Mouse (Mus musculus) T-helper 17 cell (primary cell): ENCODE data around the gene Naxd.

ENCODE experiments used
- in situ Hi-C, 2 experiments: fragments of 300-600 bp; cut with MboI, MseI; formaldehyde crosslinking; loops; 1 replicate in 1 of 2; 2 replicates in 1 of 2; pipeline ENCODE4 v1.15.1; 2025; ENCODE audit warnings: high pct_unique_total_duplicates in 2 of 2

The Naxd gene

DNA sequence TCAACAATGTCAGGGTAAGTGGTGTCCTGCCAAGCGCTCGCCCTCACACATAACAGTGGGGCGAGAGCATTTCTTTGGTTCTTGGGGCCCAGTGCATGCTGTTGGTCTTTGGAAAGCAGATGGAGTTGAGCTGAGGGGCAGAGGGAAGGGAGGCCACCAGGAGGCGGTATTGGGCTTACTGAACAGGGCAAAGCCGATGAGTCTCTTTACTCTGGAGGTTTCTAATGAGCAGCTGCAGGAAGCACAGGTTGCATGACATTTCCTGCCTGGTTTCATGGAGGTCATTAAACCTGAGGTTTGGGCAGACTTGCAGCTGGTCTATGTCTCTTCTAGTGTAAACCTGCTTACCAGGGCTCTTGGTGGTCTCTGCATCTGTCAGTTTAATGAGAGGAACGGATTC is 9.5 kb downstream of the Naxd start:
- in situ Hi-C loops, result loop anchor here in 1 of 2 experiments (5.0 kb wide), 1 partner anchor 40 kb away; no protein-coding TSS in a partner anchor

DNA sequence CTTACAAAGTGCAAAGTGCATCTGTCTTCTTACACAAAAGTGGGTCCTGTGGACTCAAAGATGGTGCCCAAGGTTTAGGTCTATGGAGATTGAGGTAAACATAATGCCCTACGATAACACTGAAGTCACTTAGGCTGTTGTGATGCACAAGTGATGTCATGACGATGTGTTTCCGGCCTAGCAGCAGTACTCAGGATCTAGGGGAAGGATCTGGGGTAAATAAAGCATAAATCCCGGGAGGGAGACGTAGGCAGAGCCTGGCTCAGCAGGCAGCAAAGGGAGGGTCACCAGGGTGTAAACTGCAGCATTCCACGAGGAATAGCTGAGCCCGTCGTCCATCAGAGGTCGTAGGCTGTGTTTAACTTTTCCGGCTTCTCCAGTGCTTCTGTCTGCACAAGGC is 11.6 kb downstream of the Naxd start:
- in situ Hi-C loops, result loop anchor here in 1 of 2 experiments (5.0 kb wide), 1 partner anchor 38 kb away; no protein-coding TSS in a partner anchor

DNA sequence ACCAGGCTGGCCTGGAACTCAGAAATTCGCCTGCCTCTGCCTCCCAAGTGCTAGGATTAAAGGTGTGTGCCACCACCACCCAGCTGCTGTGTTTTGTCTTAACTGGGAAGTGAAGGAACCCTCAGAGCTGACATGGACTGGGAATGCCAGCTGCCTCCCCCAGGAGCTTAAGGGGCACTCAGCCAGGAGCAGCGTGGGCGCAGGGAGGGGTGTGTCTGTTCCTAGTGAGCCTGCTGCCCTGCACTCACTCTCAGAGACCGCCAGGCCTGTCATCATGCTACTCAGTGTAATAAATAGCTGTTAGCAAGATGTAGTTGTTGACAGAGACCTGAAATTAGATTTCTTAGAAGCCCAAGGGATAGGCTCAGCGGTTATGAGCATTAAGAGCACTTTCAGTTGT is 13.7 kb downstream of the Naxd start:
- in situ Hi-C loops, result loop anchor here in 1 of 2 experiments (10.0 kb wide), 1 partner anchor 1766 kb away; no protein-coding TSS in a partner anchor

DNA sequence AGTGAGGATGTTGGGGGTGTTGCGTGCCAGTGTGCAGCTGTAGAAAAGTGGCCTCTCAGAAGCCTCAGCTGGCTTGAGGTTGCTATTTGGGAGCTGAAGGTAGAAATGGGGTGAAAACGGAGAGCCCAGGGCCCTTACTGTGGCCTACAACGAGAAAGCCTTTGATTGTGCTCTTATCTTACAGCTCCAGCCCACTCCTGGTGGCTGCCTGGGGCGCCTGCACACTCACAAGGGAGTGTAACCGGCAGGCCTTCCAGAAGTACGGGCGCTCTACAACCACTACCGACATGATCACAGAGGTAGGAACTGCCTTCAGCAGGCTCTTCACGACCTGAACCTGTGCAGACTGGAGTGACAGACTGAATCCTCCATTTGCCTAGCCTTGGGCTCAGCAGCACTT is 15.4 kb downstream of the Naxd start:
- in situ Hi-C loops, result loop anchor here in 1 of 2 experiments (10.0 kb wide), 1 partner anchor 1768 kb away; no protein-coding TSS in a partner anchor

DNA sequence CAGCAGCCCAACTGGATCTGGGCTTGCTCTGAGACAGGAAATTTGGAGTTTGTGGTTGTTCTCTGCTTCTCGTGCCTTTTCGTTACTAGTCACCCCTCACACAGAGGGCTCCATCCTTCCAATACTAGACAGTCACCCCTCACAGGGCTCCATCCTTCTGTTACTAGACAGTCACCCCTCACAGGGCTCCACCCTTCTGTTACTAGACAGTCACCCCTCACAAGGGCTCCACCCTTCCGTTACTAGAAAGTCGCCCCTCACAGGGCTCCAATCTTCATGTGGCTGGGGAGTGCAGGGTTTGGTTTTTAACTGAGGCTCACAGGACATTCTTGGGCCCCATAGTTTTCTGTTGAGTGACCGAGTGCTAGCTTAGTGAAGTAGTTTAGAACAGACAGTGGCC is 15.9 kb downstream of the Naxd start:
- in situ Hi-C loops, result loop anchor here in 1 of 2 experiments (10.0 kb wide), 1 partner anchor 1768 kb away; no protein-coding TSS in a partner anchor

DNA sequence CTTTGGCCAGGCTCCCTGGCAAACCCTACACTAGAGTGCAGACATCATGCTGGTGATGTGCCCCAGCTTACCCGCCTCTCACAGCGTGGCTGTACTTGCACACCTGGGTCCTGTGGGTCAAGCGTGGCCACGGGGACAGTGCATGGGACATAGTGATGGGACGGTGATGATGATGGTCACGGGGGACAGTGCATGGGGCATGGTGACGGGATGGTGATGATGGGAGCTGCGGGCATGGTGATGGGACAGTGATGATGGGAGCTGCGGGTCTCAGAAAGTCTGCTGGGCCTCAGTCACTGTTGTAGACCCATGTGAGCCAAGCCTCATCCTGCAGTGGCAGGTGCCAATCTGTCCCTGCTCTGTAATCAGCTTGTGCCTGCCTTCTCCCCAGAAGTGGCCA is 19.0 kb downstream of the Naxd start:
- in situ Hi-C loops, result loop anchor here in 1 of 2 experiments (10.0 kb wide), 1 partner anchor 1771 kb away; no protein-coding TSS in a partner anchor

DNA sequence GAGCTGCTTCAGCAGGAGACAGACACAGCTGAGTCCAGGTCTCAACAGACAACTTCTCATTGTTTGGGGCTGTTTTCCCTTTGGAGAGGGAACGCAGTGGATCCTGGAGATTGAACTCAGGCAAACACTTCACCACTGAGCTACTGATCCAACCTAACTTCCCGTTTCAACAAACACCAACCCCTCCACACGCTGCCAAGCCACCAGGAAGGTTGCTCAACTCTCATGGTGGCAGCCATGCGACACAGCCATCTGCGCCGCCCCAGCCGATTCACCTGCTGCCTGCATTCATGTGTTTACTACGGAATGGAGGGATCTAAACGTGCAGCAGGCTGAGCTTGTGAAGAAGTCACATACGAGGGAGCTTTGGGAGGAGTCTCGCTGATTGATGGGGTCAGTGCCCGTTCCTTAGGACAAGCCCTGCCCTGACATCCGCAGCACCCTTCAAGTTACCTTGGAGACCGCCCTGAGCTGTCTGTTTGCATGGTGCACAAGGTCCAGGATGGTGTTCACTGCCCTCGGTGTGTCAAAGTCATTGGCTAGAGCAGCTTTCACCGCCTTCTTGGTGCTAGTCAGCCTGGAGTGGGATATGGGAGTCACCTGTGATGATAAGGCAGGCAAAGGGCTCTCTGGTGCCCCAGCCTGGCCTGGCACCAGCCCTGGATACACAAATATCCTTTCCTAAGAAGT is 20.2 kb downstream of the Naxd start:
- in situ Hi-C loops, result loop anchor here in 1 of 2 experiments (10.0 kb wide), 1 partner anchor 1773 kb away; no protein-coding TSS in a partner anchor

DNA sequence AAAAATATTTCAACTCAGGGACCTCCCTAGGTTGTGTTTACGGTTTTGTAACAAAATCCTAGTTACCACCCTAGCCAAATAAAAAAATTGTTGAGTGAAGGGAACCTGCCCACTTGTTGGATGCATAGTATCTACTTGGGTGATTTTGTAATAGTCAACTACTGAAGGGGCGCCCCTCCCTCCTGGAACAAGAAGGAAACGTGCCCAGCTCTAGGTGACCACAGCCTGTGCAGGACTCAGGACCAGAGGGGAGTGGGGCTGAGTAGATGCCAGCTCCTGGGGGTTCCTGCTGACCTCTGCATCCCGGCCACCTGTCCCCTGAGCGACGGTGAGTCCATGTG is 20.7 kb downstream of the Naxd start:
- in situ Hi-C loops, result loop anchor here in 1 of 2 experiments (10.0 kb wide), 1 partner anchor 1773 kb away; no protein-coding TSS in a partner anchor

DNA sequence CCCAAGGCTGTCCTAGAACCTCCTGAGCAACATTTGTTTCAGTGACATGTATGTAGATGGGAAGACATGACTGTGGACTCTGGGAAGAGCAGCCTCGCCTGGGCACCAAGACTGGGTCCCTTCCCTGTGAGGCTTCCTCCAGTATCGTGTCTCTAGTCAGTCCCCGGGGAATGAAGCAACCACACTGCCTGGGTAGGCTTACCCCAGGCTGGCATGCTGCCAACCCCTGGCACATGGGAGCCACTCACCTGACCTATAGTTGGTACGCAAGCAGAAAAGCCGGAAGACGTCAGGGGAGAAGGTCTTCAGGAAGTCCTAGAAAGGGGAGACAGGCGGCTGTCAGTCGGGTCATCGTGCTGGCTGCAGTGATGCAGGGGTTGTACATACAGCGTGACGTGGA is 21.4 kb downstream of the Naxd start:
- in situ Hi-C loops, result loop anchor here in 1 of 2 experiments (10.0 kb wide), 1 partner anchor 1774 kb away; no protein-coding TSS in a partner anchor

DNA sequence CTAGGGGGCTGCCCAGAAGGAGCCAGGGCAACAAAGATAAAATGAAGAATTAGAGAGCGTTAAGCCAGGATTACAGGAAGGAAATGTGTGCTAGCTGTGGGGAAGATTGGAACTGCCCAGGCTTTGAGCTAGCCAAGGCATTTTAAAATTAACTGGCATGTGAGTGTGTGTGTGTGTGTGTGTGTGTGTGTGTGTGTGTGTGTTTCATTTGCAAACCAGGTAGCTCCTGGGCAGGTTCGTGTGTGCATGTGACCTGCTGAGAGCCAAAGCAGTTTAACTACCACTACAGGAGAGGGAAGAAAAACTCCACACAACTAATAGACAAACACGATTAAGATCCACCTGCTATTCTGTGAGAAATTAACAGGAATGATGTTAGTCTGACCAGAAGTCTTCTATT is 26.0 kb downstream of the Naxd start:
- in situ Hi-C loops, result no loop called here

DNA sequence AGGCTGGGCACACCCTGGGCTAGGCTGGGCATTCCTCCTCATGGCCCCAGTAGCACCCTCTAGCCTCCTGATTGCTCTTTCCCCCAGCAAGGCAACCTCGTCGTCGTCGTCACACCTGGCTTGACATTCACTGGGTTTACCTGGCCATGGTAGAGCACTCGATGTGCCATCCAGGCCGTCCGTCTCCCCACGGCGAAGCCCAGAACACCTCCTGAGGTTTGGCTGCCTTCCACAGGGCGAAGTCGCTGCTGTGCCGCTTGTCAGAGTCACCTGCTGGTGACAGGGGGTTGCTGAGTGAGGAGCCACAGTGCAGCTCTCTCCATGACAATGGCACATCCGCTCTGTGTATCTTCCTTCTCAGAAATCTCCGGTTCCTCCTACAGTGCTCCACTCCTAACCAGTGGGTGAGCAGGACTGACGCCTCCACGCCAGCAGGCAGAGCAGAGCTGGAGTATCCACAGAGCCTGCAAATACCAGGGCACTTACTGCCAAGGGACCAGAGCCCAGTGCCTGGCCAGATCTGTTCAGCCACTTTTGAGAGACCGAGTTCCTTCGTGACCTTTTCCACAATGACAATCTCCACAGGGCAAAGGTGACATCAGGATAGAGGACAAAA is 33.0 kb downstream of the Naxd start:
- in situ Hi-C loops, result no loop called here

DNA sequence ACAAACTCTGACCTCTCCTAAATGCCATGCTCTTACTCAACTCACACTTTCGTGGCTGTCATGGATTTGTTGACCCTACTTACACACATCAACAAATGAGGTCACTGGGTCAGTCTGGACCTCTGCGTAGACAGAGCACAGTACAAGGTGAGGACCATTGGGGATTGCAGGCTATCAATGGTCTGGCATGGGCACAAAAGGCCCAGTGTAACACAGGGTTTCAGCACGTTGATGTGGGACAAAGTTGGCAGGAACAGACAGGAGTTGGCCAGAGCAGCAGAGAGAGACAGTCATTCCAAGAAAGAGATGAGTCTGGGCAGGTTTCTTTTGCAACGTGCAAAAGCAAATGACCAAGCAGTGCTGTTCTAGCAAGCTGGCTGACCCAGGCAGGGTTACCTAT is 33.5 kb downstream of the Naxd start:
- in situ Hi-C loops, result no loop called here

DNA sequence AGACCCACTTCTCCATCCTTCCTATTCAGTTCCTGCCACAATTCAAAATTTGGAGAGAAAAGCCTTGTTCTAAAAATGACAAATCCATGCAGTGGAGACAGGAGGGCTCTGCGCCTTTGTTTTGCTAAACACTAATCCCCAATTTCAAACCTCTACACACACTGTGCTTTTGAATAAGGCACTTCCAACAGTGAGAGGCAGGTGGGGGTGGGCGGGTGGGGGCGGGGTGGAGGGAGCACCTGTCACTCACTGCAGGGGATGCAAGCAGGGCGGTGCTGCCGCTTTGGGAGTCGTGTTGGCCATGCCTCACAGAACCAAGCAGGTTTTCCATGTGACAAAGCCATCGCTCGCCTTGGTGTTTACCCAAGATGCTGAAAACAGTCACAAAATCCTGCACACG is 37.2 kb downstream of the Naxd start:
- in situ Hi-C loops, result no loop called here

DNA sequence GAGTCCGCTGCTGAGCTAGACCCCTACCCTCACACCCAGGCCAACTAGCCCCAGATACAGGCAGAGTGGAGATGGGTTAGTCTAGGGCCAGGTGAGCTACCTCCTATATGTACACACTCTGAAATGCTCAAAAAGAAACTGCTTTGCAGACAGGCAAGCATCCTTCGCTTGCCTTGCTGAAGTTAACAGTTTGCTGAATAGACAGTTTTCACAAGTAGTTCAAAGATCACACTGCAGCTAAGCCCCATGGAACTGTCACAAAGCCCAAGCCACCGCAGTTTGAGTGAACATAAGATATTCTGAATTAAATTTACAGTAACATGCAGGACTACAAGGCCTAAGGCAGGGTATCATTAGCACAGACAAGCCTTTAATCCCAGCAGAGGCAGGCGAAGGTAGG is 41.7 kb downstream of the Naxd start:
- in situ Hi-C loops, result no loop called here

DNA sequence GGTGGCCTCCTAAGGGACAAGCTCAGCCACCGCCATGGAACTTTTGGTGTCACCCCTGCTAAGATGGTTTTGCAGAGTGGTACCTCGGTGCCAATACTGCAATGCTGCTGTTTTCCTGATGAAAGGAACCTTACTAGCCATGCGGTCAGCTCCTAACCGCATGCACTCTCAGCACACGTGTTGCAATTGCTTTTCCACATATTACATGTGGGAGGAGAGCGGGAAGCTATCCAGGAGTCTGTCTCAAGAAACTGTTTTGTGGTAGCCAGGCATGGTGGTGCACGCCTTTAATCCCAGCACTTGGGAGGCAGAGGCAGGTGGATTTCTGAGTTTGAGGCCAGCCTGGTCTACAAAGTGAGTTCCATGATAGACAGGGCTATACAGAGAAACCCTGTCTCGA is 42.9 kb downstream of the Naxd start:
- in situ Hi-C loops, result loop anchor here (5.0 to 10.0 kb wide), 2 partner anchors 77 to 155 kb away; no protein-coding TSS in a partner anchor

DNA sequence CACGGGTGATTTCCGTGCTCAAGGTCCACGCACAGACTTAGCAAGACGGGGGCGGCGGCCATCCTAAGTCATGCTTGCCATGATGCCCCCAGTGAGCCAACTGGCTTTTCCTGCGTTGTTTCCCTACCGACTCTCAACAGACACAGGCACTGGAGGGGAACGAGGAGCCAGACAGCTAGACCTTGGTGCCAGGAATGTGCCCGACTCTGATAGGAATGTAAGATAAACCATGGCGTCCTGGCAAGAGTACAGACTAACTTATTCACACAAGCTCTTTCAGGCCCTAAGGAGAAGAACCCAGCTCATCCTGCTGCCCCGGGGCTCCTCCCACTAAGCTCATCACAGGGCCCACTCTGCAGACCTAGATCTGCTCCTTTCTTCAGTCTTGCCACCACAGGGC is 44.7 kb downstream of the Naxd start:
- in situ Hi-C loops, result loop anchor here (5.0 to 10.0 kb wide), 2 partner anchors 75 to 153 kb away; no protein-coding TSS in a partner anchor

DNA sequence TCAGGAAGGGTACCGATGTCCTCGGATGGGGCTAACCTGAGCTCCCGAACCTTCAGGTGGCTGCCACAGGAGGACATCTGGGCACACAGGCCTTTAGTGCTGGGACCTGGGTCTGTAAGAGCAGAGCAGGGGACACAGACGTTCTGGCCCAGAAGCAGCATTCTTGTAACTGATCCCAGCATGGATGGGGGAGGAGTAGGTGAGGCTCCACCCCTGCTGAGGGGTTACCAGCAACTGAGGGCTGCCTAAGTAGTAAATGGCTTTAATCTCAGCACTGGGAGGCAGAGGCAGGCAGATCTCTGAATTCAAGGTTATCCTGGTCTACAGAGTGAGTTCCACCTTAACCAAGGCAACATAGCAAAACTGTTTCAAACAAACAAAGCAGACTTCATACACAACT is 45.6 kb downstream of the Naxd start:
- in situ Hi-C loops, result loop anchor here (5.0 to 10.0 kb wide), 2 partner anchors 74 to 152 kb away; no protein-coding TSS in a partner anchor

DNA sequence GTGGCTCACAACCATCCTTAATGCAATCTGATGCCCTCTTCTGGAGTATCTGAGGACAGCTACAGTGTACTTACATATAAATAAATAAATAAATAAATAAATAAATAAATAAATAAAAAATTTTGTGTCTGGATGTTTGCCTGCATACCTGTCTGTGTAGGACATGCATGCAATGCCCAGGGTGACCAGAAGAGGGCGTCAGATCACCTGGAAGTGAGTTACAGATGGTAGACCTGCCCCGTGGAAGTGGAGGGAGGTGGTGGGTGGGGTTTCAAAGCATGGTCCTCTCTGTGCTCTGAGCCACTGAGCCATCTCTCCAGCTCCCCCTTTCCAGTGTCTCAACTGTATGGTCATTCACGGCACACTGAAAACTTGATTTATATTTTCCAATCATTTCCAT is 47.1 kb downstream of the Naxd start:
- in situ Hi-C loops, result loop anchor here (5.0 to 10.0 kb wide), 2 partner anchors 73 to 150 kb away; no protein-coding TSS in a partner anchor

DNA sequence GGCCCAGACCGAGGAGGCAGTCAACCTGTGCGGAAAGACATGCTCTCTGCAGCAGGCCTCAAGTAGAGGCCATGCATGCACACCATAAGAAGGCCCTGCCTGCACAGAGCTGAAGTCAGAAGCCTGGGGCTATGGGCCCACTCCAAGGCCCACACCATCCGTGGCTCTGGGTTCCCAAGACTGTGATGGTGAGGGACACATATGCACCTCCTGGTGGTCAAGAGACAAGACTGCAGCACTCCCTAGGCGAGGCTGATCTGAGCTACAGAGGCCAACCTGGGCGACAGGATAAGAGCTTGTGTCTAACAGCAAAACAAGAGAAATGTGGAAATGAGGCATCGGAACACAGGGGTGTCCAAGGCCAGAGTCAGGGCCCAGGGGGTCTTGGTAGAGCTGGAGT is 49.8 kb downstream of the Naxd start:
- in situ Hi-C loops, result loop anchor here (5.0 to 10.0 kb wide), 3 partner anchors 40 to 148 kb away; no protein-coding TSS in a partner anchor

DNA sequence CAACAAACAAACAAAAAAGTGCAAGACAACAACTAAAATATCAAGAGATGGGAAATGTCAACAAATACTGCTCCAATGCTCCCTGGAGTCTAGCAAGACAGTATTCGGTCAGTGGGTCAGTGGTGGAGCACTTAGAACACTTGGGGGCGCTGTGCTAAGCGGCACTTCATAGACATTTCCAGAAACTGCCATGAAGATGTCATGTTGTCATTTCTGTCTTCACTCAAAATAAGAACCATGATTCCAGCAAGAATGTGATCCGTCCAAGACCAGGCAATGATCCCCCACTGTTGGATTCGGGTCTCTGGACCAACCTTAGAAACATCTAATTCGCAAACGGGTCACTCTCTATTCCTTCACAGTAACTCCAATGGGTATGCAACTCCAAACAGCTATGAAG is 52.4 kb downstream of the Naxd start:
- in situ Hi-C loops, result loop anchor here (5.0 to 10.0 kb wide), 5 partner anchors 42 to 1555 kb away; partner anchors contain the start of genes Cul4a (in 2 of the 2), Pcid2 (in 2 of the 2) and Irs2 (in 1 of the 2)

DNA sequence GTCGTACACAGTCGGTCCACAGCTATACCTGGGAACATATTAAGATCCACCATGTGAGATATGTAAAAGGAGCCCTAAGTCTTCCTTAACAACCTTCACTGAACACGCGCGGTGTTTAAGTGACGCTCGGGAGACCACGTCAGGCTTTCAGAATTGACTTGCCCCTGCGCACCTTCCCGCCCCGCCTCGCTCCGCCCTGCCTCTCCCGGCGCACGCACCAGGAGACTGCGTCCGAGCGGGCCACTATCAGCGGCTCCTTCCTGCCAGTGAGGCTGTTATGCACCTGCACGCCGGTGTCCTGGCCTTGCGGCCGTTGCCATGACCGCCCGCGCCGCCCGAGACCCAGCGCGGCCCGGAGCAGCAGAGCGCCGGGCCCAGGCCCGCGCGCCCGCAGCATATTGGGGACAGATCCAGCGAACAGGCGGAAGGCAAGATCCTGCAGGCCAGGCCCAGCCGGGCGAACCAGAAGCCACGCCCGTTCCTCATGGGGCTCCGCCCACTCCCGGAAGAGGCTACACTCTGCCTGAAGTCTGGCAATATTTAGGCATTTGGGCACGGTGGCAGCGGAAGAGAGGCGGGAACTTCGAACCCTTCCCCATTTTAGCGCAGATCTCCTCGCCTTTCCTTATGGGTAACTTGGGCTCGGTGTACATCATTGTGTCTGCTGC is 53.1 kb downstream of the Naxd start, which contains the start of gene Cars2:
Gene Cars2 (minus strand): TSS at position 503 of the 668 bp plus-strand sequence.
- in situ Hi-C loops, result loop anchor here (10.0 kb wide), 2 partner anchors 546 to 1554 kb away; partner anchors contain the start of genes Cul4a (in 2 of the 2), Pcid2 (in 2 of the 2) and Irs2 (in 1 of the 2)
